Mouse (Mus musculus) hindbrain, embryonic 10.5 days (tissue): ENCODE measurements around the gene Nfkbib. TPM values are rescaled to one million over a fixed set of nuclear protein-coding genes. Genes with fewer than 3 reads are reported as not detected.

Experiments used
- DNase-seq: peaks from one replicate; pipeline ENCODE4 v3.0.0-alpha.2; 2017; ENCODE audit warnings: low spot score
- H3K27ac ChIP-seq: fragments of 300-500 bp; sonication (generic); 2 replicates; pipeline ENCODE4 v1.5.1; 2016; ENCODE audit warnings: mild to moderate bottlenecking, moderate library complexity
- H3K27me3 ChIP-seq: fragments of 300-500 bp; sonication (generic); 2 replicates; pipeline ENCODE4 v1.6.1; 2016; ENCODE audit warnings: mild to moderate bottlenecking; ENCODE audit not compliant: poor library complexity, insufficient read depth, severe bottlenecking
- H3K36me3 ChIP-seq: fragments of 300-500 bp; sonication (generic); 2 replicates; pipeline ENCODE4 v1.6.1; 2016; ENCODE audit warnings: mild to moderate bottlenecking, moderate library complexity
- H3K4me1 ChIP-seq: fragments of 300-500 bp; sonication (generic); replicated peaks from 2 replicates; pipeline ENCODE4 v1.6.1; 2016; ENCODE audit warnings: mild to moderate bottlenecking
- H3K4me3 ChIP-seq: fragments of 300-500 bp; sonication (generic); 2 replicates; pipeline ENCODE4 v1.5.1; 2016; ENCODE audit warnings: mild to moderate bottlenecking, moderate library complexity
- H3K9me3 ChIP-seq: fragments of 300-500 bp; sonication (generic); 2 replicates; pipeline ENCODE4 v1.6.1; 2016; ENCODE audit warnings: mild to moderate bottlenecking, moderate library complexity
- WGBS: fragments of 180-500 bp; shearing (Covaris S2); methylation state at CpG from one replicate; pipeline ENCODE4 v1.1.7; 2016; 5-methylcytosine and 5-hydroxymethylcytosine counted together
- polyA plus RNA-seq: library from polyadenylated mRNA; unstranded; fragments of >200 nt; fragmentation: Nextera tagmentation; extraction: Ambion mirVana; gene quantifications from 2 replicates; pipeline ENCODE4 v1.2.1, GENCODE M21; 2016

Gene Nfkbib
- polyA plus RNA-seq, 1 experiment from 2014 or later, result 61.1 TPM

GRCm38 (mm10) chr7:28793834-28794233 lies 26.5 kb upstream of the Nfkbib start:
- whole genome bisulfite sequencing, result 37% methylated on average over 2 of the region's 2 CpGs
- DNase-seq, result no peak
- peaks cover 37% of the 10 kb centered on the region for H3K4me1 ChIP-seq

GRCm38 (mm10) chr7:28792391-28793185 lies 25.3 kb upstream of the Nfkbib start:
- Histone ChIP-seq H3K36me3 (peaks cover 8% of the 10 kb centered on the region; the same call in 1 of the 2 replicates), H3K9me3 (no peaks in the 10 kb centered on the region), H3K4me1 (peaks cover 38% of the 10 kb centered on the region), H3K4me3 (no peak overlapping the region), H3K27me3 (peaks cover 9% of the 10 kb centered on the region; the same call in 1 of the 2 replicates), H3K27ac (no peak overlapping the region)
- 80% methylated on average over 14 of the region's 14 CpGs for WGBS
- no peak for DNase-seq

More at GRCm38 (mm10) chr7:28793834-28794233, 26.5 kb upstream of the Nfkbib start:
- Histone ChIP-seq H3K27ac (no peak overlapping the region), H3K4me3 (no peak overlapping the region), H3K36me3 (no peaks in the 10 kb centered on the region), H3K27me3 (peaks cover 9% of the 10 kb centered on the region; the same call in 1 of the 2 replicates), H3K9me3 (no peaks in the 10 kb centered on the region)

DNA sequence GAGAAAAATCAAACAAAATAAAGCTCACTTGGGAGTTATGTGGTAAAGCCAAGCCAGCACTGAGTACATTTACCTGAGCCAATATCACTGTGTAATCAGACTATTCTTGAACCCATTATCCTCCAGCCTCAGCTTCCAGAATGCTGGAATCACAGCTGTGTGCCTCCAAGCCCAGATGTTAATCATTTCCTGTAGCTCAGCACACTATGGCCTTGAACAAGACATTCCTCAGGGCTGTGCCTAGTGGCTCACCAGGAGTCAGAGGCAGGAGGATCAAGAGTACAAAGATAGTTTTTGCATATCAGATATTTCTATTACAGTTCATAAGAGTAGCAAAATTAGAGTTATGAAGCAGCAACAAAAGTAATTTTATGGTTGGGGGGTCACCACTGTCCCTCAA lies 24.4 kb upstream of the Nfkbib start:
- no peak overlapping the region for H3K4me3 ChIP-seq
- DNase-seq, result no peak
- peaks cover 34% of the 10 kb centered on the region for H3K4me1 ChIP-seq
- H3K36me3 ChIP-seq, result peaks cover 14% of the 10 kb centered on the region; the same call in 1 of the 2 replicates
- peaks cover 9% of the 10 kb centered on the region; the same call in 1 of the 2 replicates for H3K27me3 ChIP-seq
- H3K27ac ChIP-seq, result no peak overlapping the region
- H3K9me3 ChIP-seq, result no peaks in the 10 kb centered on the region

- Histone ChIP-seq H3K9me3 (no peaks in the 10 kb centered on the region), H3K27me3 (0 out of 2 replicates have a peak, but pooled peaks cover 5% of the 10 kb centered on the region), H3K36me3 (peaks cover 28% of the 10 kb centered on the region), H3K4me3 (no peak overlapping the region), H3K4me1 (peaks cover 26% of the 10 kb centered on the region), H3K27ac (peak overlapping the region; percentile 46; the same call in 1 of the 2 replicates)
- DNase-seq, result peak; percentile 41
- WGBS, result 48% methylated on average over 8 of the region's 8 CpGs
Observed at GRCm38 (mm10) chr7:28790066-28790806, 22.9 kb upstream of the Nfkbib start.

- WGBS, result 81% methylated on average over 3 of the region's 3 CpGs
- DNase-seq, result no peak
- no peaks in the 10 kb centered on the region for H3K27me3 ChIP-seq
- no peak overlapping the region for H3K4me3 ChIP-seq
- H3K9me3 ChIP-seq, result no peaks in the 10 kb centered on the region
- peaks cover 37% of the 10 kb centered on the region for H3K36me3 ChIP-seq
- no peak overlapping the region for H3K27ac ChIP-seq
- peaks cover 35% of the 10 kb centered on the region for H3K4me1 ChIP-seq
Observed at GRCm38 (mm10) chr7:28789235-28789634, 21.9 kb upstream of the Nfkbib start.

DNA sequence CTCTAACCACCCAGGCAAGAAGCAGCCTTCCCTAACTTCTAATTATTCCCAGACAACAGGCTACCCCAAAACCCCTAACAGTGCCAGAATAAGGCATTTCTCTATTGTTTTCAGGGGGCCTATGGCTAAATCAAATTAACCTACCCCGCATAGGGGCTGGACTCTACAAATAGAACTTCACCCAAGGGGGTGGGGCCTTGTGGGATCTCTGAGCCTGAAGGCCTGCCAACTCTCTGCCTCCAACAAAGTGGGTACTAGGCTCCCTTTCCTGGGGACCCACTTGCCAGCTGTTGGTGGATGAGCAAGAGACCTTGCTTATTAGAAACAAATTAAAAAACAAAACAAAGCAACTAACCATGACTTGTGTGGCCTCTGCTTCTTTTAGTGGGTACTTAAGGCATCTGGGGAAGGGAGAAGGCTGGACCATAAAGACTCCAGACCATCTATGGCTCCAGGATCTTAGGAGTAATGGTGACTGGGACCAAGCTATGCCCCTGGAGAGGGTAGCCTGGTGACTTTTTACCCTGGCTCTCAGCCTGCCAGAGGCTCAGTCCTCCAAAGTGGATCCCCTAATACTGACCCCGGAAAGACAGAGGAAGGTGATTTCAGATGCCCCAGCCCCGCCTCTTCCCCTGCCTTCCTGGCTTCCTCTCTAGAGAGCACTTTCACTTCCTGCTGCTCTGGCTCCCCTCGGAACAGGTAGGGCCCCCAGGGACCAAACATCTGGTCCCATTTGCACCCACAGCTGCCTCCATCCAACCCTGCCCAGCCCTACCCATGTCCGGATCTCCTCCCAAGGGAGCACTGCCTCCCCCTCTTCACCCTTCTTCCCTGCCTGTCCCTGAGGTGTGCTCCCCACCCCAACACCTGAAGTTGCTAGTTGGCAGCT lies 21.2 kb upstream of the Nfkbib start, which contains the start of gene Rinl:
Gene Rinl (plus strand): TSS at position 663 of the 889 bp plus-strand sequence.
- 71% methylated on average over 5 of the region's 5 CpGs for WGBS
- no peaks in the 10 kb centered on the region for H3K9me3 ChIP-seq
- H3K27ac ChIP-seq, result peak within 1 kb of the TSS; percentile 56
- peaks cover 35% of the 10 kb centered on the region for H3K4me1 ChIP-seq
- H3K4me3 ChIP-seq, result no peak within 1 kb of the TSS
- H3K36me3 ChIP-seq, result peaks cover 43% of the 10 kb centered on the region
- DNase-seq, result no peak
- H3K27me3 ChIP-seq, result no peaks in the 10 kb centered on the region

- 93% methylated on average over 9 of the region's 9 CpGs for whole genome bisulfite sequencing
- no peak overlapping the region for H3K27ac ChIP-seq
- H3K4me1 ChIP-seq, result peaks cover 35% of the 10 kb centered on the region
Observed at GRCm38 (mm10) chr7:28787884-28788283, 20.6 kb upstream of the Nfkbib start.

GRCm38 (mm10) chr7:28785161-28785560 lies 17.8 kb upstream of the Nfkbib start:
- H3K27me3 ChIP-seq, result no peaks in the 10 kb centered on the region
- H3K4me3 ChIP-seq, result no peak overlapping the region
- no peak for DNase-seq
- no peak overlapping the region for H3K27ac ChIP-seq
- H3K36me3 ChIP-seq, result peaks cover 53% of the 10 kb centered on the region
- 78% methylated on average over 5 of the region's 5 CpGs for WGBS
- H3K4me1 ChIP-seq, result peaks cover 28% of the 10 kb centered on the region
- H3K9me3 ChIP-seq, result no peaks in the 10 kb centered on the region

More at GRCm38 (mm10) chr7:28787884-28788283, 20.6 kb upstream of the Nfkbib start:
- Histone ChIP-seq H3K36me3 (peaks cover 49% of the 10 kb centered on the region), H3K9me3 (no peaks in the 10 kb centered on the region), H3K27me3 (no peaks in the 10 kb centered on the region), H3K4me3 (no peak overlapping the region)
- no peak for DNase-seq

DNA sequence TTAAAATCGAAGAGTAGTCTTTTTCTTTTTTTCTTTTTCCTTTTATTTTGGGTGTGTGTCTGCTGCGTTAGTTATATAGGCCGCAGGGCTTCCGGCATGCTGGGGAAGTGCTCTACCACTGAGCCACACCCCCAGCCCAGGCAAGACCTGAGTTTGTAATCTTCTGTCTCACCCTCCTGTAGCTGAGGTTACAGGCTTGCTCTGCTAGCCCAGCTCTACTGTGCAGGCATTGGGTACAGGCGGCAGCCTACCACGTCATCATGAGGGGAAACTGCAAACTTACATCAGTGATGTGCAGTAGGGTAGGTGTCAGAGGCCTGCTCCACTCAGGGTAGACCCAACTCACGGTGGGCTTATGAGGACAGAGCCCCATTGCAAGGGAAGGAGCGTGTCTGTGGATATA lies 13.9 kb upstream of the Nfkbib start:
- H3K27me3 ChIP-seq, result no peaks in the 10 kb centered on the region

DNA sequence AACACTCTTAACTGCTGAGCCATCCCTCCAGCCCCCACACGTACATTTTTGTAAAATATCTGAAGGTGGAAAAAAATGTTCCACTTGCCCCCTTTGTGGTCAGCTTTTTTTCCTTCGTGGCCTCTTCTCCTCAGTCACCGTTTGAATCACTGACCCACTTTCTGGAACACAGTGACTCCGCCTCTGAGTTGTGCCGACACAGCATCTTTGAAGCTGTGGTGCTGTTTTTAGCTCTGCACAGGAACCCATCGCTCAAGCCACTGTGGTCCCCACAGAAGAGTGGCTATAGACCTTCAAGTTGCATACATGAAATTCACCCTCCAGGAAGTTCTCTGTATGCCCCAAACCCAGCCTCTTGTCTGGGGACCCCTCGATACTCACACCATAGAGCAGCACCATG lies 13.5 kb upstream of the Nfkbib start:
- Histone ChIP-seq H3K4me1 (peaks cover 14% of the 10 kb centered on the region), H3K27me3 (no peaks in the 10 kb centered on the region), H3K27ac (peak overlapping the region; percentile 68; the same call in 1 of the 2 replicates), H3K36me3 (peaks cover 50% of the 10 kb centered on the region), H3K9me3 (no peaks in the 10 kb centered on the region), H3K4me3 (no peak overlapping the region)
- no peak for DNase-seq
- 81% methylated on average over 7 of the region's 7 CpGs for WGBS

More for the DNA sequence above, 13.9 kb upstream of the Nfkbib start:
- H3K9me3 ChIP-seq, result no peaks in the 10 kb centered on the region
- no peak overlapping the region for H3K27ac ChIP-seq
- H3K4me1 ChIP-seq, result peaks cover 14% of the 10 kb centered on the region
- peaks cover 50% of the 10 kb centered on the region for H3K36me3 ChIP-seq
- 89% methylated on average over 8 of the region's 8 CpGs for WGBS
- DNase-seq, result no peak
- no peak overlapping the region for H3K4me3 ChIP-seq

GRCm38 (mm10) chr7:28780067-28780658 lies 12.9 kb upstream of the Nfkbib start:
- Histone ChIP-seq H3K27me3 (no peaks in the 10 kb centered on the region), H3K4me1 (peaks cover 14% of the 10 kb centered on the region), H3K4me3 (no peak overlapping the region), H3K9me3 (no peaks in the 10 kb centered on the region), H3K36me3 (peaks cover 49% of the 10 kb centered on the region), H3K27ac (peak overlapping the region; percentile 68)
- 48% methylated on average over 6 of the region's 6 CpGs for WGBS
- DNase-seq, result peak; percentile 86

GRCm38 (mm10) chr7:28778825-28779224 lies 11.5 kb upstream of the Nfkbib start:
- H3K27me3 ChIP-seq, result no peaks in the 10 kb centered on the region
- DNase-seq, result no peak
- peaks cover 13% of the 10 kb centered on the region for H3K4me1 ChIP-seq
- H3K4me3 ChIP-seq, result no peak overlapping the region
- peaks cover 42% of the 10 kb centered on the region for H3K36me3 ChIP-seq
- WGBS, result 89% methylated on average over 9 of the region's 9 CpGs
- no peaks in the 10 kb centered on the region for H3K9me3 ChIP-seq
- no peak overlapping the region for H3K27ac ChIP-seq
